Mouse (Mus musculus) layer of hippocampus, postnatal 25 days (tissue): ENCODE data around the gene Slc26a9. TPM values are rescaled to one million over a fixed set of nuclear protein-coding genes. Genes with fewer than 3 reads are reported as not detected.
A peak's percentile ranks its signal among the peaks of the same experiment; 100 is the strongest.

Experiments
- DNase-seq, 2 experiments: peaks; one replicate each; pipeline ENCODE4 v3.0.0; 2022; ENCODE audit warnings: mixed read lengths in 2 of 2, low spot score in 1 of 2; ENCODE audit errors: extremely low spot score in 1 of 2
- total RNA-seq, 2 experiments: library from RNA; stranded (reverse); gene quantifications; 2 replicates each; pipeline ENCODE4 v1.2.3; 2021

Slc26a9 gene
- under 1 TPM; 0.12 to 0.15 TPM for total RNA-seq

- no peak for DNase-seq
Measured at GRCm38 (mm10) chr1:131743868-131744464, at the start of gene Slc26a9. Slc26a9 (plus strand) TSS chr1:131744022.

- no peak for DNase-seq
Measured at GRCm38 (mm10) chr1:131695308-131695707, 48.5 kb upstream of the Slc26a9 start.

- no peak for DNase-seq
Measured at GRCm38 (mm10) chr1:131696325-131696724, 47.5 kb upstream of the Slc26a9 start.

- DNase-seq = no peak
Measured at GRCm38 (mm10) chr1:131698770-131699169, 45.1 kb upstream of the Slc26a9 start.

- no peak for DNase-seq
Measured at GRCm38 (mm10) chr1:131699642-131700041, 44.2 kb upstream of the Slc26a9 start.

- no peak for DNase-seq
Measured at GRCm38 (mm10) chr1:131700447-131700846, 43.4 kb upstream of the Slc26a9 start.

- DNase-seq = no peak
Measured at GRCm38 (mm10) chr1:131701391-131701790, 42.4 kb upstream of the Slc26a9 start.

- no peak for DNase-seq
Measured at GRCm38 (mm10) chr1:131702094-131702766, 41.6 kb upstream of the Slc26a9 start.

GRCm38 (mm10) chr1:131703482-131703881, 40.3 kb upstream of the Slc26a9 start:
- no peak for DNase-seq

- DNase-seq = peak in 1 of 2 experiments; percentile 68
Measured at GRCm38 (mm10) chr1:131708338-131708737, 35.5 kb upstream of the Slc26a9 start.

GRCm38 (mm10) chr1:131711518-131711917, 32.3 kb upstream of the Slc26a9 start:
- DNase-seq = no peak

- peak; percentile 69 to 97 for DNase-seq
Measured at GRCm38 (mm10) chr1:131712386-131712785, 31.4 kb upstream of the Slc26a9 start.

- DNase-seq = no peak
Measured at GRCm38 (mm10) chr1:131714388-131715337, 29.2 kb upstream of the Slc26a9 start.

- no peak for DNase-seq
Measured at GRCm38 (mm10) chr1:131718952-131719694, 24.7 kb upstream of the Slc26a9 start.

GRCm38 (mm10) chr1:131721989-131722388, 21.8 kb upstream of the Slc26a9 start:
- no peak for DNase-seq

GRCm38 (mm10) chr1:131723549-131723948, 20.3 kb upstream of the Slc26a9 start:
- no peak for DNase-seq

GRCm38 (mm10) chr1:131726586-131726985, 17.2 kb upstream of the Slc26a9 start:
- DNase-seq = no peak

- DNase-seq = no peak
Measured at GRCm38 (mm10) chr1:131730639-131731437, 13.0 kb upstream of the Slc26a9 start.

- DNase-seq = no peak
Measured at GRCm38 (mm10) chr1:131733474-131734180, 10.2 kb upstream of the Slc26a9 start.
